Mouse (Mus musculus) bone marrow macrophage, adult 2 months (primary cell): ENCODE measurements around the gene Nfkbid.

ENCODE experiments used
- CTCF ChIP-seq: IDR thresholded peaks from 2 replicates; pipeline ENCODE4 v1.5.1; 2012; ENCODE audit warnings: low read depth, mild to moderate bottlenecking, low read length, moderate library complexity
- POLR2A ChIP-seq: IDR thresholded peaks from 2 replicates; pipeline ENCODE4 v1.6.1; 2012; ENCODE audit warnings: mild to moderate bottlenecking, low read depth, low read length, borderline replicate concordance

- TF ChIP-seq CTCF: no peak
- TF ChIP-seq POLR2A: no peak
Observed at GRCm38 (mm10) chr7:30420673-30421072, 859 bp upstream of the Nfkbid start.
